Mouse (Mus musculus): ENCODE measurements around the gene Fam214a. TPM values are rescaled to one million over a fixed set of nuclear protein-coding genes. Genes with fewer than 3 reads are reported as not detected.
"Not testable (repeated sequence)": the region's sequence is repeated elsewhere in the genome, so short reads cannot be mapped to it uniquely, and the experiment has no call there.

Fam214a gene
- total RNA-seq, 2 experiments from 2014 or later, result 90.2 to 99.4 TPM

- no peak for DNase-seq (ENCODE audit: low spot score in 2 of 2)
These were observed 25.3 kb downstream of the Fam214a start for GRCm38 (mm10) chr9:74977962-74978361.

GRCm38 (mm10) chr9:74978868-74979267 lies 26.2 kb downstream of the Fam214a start:
- no peak for DNase-seq (ENCODE audit: low spot score in 2 of 2)

DNA sequence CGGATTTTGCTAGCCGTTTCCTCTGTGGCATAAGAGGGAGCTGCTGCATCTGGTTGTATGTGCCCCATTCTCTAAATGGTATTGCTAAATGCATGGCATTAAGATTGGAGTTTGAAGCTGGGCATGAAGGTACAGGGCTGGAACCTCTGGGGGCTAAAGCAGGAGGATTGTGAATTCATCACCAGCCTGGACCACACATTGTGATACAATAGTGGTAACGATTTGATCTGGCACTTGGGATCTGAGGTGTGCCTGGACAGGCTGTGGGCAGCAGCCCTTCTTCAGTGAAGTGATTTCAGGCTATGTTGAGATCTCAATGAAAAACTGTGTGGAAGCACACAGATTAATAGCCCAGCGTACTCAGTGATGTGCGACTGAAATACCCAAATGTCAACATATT lies 26.7 kb downstream of the Fam214a start:
- DNase-seq (ENCODE audit: low spot score in 2 of 2), result no peak

GRCm38 (mm10) chr9:74979866-74980265 lies 27.2 kb downstream of the Fam214a start:
- DNase-seq (ENCODE audit: low spot score in 2 of 2), result no peak

DNA sequence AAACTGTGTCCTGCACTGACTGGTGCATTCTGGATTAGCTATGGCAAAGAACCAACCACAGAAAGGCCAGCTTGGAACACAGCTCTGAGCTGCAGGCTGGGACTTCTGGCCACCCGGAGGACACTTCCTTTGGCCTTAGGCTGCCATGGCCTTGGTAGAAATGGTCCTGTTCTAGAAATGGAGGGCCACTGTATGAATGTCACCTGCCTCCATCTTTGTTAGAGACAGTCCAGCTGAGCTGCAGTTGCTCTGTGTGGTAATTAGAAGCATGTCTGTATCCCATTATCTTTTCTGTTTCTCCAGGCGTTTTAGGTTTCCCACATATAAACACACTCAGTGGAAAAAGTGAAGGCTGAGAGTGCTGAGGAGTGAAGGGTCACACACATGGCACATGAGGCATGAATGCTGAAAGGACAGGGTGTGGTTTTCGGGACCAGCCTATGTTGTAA lies 29.0 kb downstream of the Fam214a start:
- DNase-seq (ENCODE audit: low spot score in 2 of 2), result no peak

GRCm38 (mm10) chr9:74982193-74982592 lies 29.5 kb downstream of the Fam214a start:
- DNase-seq (ENCODE audit: low spot score in 2 of 2), result no peak

DNA sequence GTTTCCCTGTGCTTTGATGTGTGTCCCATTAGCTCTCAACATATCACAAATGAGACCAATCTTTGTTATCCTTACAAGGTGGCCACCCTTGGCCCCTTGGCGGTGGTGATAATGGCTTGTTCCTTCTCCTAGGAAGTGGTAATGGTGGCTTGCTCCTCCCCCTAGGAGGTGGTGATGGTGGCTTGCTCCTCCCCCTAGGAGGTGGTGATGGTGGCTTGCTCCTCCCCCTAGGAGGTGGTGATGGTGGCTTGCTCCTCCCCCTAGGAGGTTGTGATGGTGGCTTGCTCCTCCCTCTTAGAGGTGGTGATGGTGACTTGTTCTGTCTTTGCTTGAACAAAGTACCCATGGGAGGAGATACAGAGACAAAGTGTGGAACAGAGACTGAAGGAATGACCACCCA lies 30.0 kb downstream of the Fam214a start:
- not testable (repeated sequence) for DNase-seq (ENCODE audit: low spot score in 2 of 2)

GRCm38 (mm10) chr9:74985173-74985715 lies 32.6 kb downstream of the Fam214a start:
- no peak for DNase-seq (ENCODE audit: low spot score in 2 of 2)

DNA sequence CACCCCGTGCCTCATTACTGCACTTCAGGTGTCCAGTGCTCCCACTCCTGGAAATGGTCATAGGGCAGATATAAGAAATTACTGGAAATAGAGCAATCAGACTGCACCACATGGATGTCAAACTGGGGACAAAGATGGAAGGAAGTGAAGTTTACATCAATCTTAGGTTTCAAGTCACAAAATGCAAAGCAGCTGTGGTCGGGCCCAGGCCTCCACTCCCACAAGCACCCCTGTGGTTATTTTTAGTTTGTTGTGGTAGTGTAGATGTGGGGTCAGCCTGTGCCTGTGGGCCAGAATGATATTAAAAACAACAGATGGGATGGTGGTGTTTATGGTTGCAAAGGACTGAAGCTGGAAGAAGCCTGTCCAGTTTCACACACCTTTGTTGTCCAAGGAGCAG lies 33.1 kb downstream of the Fam214a start:
- no peak for DNase-seq (ENCODE audit: low spot score in 2 of 2)

- DNase-seq (ENCODE audit: low spot score in 2 of 2), result no peak
These were observed 36.3 kb downstream of the Fam214a start for GRCm38 (mm10) chr9:74988893-74989460.

GRCm38 (mm10) chr9:74989990-74990389 lies 37.3 kb downstream of the Fam214a start:
- DNase-seq (ENCODE audit: low spot score in 2 of 2), result no peak

- DNase-seq (ENCODE audit: low spot score in 2 of 2), result no peak
These were observed 42.0 kb downstream of the Fam214a start for GRCm38 (mm10) chr9:74994611-74995257.

DNA sequence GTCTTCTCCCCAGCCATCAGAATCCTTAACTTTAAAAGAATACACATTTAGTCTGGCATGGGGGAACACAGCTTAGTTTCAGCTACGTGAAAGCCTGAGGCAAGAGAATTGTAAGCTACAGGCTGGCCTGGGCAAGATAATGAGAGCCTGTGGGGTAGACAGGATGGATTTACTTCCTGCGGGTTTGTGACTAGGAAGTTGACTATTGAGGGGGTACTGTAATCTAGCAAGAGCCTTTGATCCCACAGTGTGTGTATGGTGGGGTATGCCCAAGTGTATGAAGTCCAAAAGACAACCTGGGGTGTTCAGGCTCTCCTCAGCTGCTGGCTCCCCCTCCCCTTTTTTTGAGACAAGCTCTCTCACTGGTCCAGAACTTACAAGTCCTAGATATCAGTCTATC lies 43.7 kb downstream of the Fam214a start:
- DNase-seq (ENCODE audit: low spot score in 2 of 2), result no peak

GRCm38 (mm10) chr9:74997976-74998375 lies 45.3 kb downstream of the Fam214a start:
- no peak for DNase-seq (ENCODE audit: low spot score in 2 of 2)

- DNase-seq (ENCODE audit: low spot score in 2 of 2), result no peak
These were observed 48.3 kb downstream of the Fam214a start for GRCm38 (mm10) chr9:75001006-75001405.

DNA sequence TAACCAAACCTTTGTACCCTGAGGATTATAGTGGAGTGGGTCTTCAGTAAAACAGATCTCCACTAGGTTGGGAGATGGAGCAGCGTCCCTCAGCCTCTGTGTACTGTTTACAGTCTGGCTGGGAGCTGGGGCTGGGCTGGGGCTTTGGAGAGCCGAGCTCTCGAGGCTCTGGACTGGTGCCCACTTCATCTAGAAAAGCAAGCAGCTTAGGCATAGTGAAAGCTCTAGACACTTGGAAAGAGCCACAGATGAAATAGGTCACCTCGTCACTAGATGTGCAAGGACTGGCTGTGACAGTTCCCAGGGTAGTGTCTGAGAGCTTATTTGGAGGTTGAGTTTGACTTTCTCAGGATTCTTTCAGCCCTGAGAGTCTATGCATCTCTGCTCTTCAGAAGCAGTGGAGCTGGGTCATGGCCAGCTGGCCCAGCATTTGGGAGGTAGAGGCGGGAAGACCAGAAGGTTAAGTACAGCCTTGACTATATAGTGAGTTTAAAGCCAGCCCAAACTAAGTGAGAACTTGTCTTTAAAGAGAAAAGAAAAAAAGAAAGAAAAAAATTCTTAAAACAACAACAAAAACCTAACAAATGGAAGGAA lies 49.0 kb downstream of the Fam214a start:
- DNase-seq (ENCODE audit: low spot score in 2 of 2), result no peak

DNA sequence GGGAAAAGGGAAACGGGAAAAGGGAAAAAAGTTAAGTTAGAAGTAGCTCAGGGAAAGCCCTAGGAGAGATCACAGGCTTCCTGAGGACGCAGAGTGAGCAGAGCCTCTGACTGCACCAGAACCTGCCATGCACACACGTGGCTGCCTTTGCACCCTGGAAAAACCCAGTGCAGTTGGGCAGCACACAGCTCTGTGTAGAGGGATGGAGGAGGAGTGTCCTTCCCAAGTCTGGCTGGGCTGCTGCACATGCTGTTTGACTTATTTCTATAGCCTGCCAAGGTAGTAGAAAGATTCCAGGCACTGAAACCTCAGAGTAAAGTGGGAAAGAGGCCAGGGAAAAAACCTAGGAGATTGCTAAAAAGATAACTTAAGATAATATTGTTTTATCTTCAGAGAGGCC lies 49.6 kb downstream of the Fam214a start:
- DNase-seq (ENCODE audit: low spot score in 2 of 2), result no peak

DNA sequence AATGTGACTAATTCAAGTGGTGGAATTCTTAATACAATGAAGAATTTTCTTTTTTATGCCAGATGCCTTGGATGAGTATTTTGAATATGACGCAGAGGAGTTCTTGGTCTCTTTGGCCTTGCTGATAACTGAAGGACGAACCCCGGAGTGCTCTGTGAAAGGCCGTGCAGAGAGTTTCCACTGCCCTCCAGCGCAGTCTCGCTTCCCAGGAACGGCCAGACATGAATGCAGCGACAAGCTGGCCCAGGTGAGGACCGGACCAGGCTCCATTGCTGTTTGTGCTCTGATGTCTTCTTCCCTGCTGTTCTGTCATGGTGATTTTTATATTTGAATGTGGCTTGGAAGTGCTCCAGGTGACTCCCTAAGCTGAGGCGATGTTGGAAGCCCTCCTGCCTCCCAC lies 51.5 kb downstream of the Fam214a start:
- DNase-seq (ENCODE audit: low spot score in 2 of 2), result no peak

GRCm38 (mm10) chr9:75016591-75016990 lies 63.9 kb downstream of the Fam214a start:
- DNase-seq (ENCODE audit: low spot score in 2 of 2), result no peak

GRCm38 (mm10) chr9:75019181-75019580 lies 66.5 kb downstream of the Fam214a start:
- no peak for DNase-seq (ENCODE audit: low spot score in 2 of 2)

GRCm38 (mm10) chr9:75019592-75019991 lies 66.9 kb downstream of the Fam214a start:
- no peak for DNase-seq (ENCODE audit: low spot score in 2 of 2)

DNA sequence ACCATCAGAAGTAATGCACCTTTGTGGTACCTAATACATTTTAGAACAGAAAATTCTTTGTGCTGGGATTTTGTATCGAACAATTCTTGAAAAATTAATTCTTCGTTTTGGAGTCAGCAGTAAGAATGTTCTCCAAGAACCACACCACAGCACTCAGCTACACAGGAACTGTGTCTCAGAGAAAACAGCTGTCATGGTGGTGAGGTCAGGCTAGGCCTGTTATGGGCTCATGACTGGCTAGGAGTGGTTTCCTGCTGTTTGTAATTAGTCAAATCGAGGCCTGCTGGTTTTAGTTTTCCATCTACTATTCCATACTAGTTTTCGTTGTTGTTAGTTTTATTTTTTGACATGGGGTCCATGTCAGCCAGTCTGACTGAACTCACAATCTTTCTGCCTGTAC lies 67.9 kb downstream of the Fam214a start:
- no peak for DNase-seq (ENCODE audit: low spot score in 2 of 2)

Data from adrenal gland, postnatal 4 days (tissue).